Mouse (Mus musculus) embryonic facial prominence, embryonic 15.5 days (tissue): ENCODE measurements around the gene Frzb. TPM values are rescaled to one million over a fixed set of nuclear protein-coding genes. Genes with fewer than 3 reads are reported as not detected.
"Not testable (repeated sequence)": the region's sequence is repeated elsewhere in the genome, so short reads cannot be mapped to it uniquely, and the experiment has no call there.

Source experiments
- ATAC-seq: fragments of 200-750 bp; cut with Nextera tagmentation; 2 replicates; pipeline ENCODE4 v1.8.0; 2017; ENCODE audit warnings: low read depth, moderate TSS enrichment; ENCODE audit not compliant: insufficient number of reproducible peaks, low FRiP score, low TSS enrichment
- H3K27ac ChIP-seq: fragments of 300-500 bp; sonication (generic); replicated peaks from 2 replicates; pipeline ENCODE4 v1.5.1; 2015; ENCODE audit warnings: mild to moderate bottlenecking, inconsistent platforms
- H3K27me3 ChIP-seq: fragments of 300-500 bp; sonication (generic); 2 replicates; pipeline ENCODE4 v1.6.1; 2015; ENCODE audit warnings: inconsistent platforms
- H3K36me3 ChIP-seq: fragments of 300-500 bp; sonication (generic); 2 replicates; pipeline ENCODE4 v1.6.1; 2015; ENCODE audit warnings: mild to moderate bottlenecking, inconsistent platforms
- H3K4me1 ChIP-seq: fragments of 300-500 bp; sonication (generic); 2 replicates; pipeline ENCODE4 v1.6.1; 2015; ENCODE audit warnings: inconsistent platforms
- H3K4me2 ChIP-seq: fragments of 300-500 bp; sonication (generic); replicated peaks from 2 replicates; pipeline ENCODE4 v1.6.1; 2015; ENCODE audit warnings: mild to moderate bottlenecking, inconsistent platforms
- H3K4me3 ChIP-seq: fragments of 300-500 bp; sonication (generic); replicated peaks from 2 replicates; pipeline ENCODE4 v1.5.1; 2015; ENCODE audit warnings: mild to moderate bottlenecking, inconsistent platforms
- H3K9ac ChIP-seq: fragments of 300-500 bp; sonication (generic); 2 replicates; pipeline ENCODE4 v1.6.1; 2015; ENCODE audit warnings: inconsistent platforms
- H3K9me3 ChIP-seq: fragments of 300-500 bp; sonication (generic); replicated peaks from 2 replicates; pipeline ENCODE4 v1.6.1; 2016; ENCODE audit warnings: inconsistent platforms
- WGBS: fragments of 180-500 bp; shearing (Covaris S2); methylation state at CpG from one replicate; pipeline ENCODE4 v1.1.7; 2015; 5-methylcytosine and 5-hydroxymethylcytosine counted together
- polyA plus RNA-seq: library from polyadenylated mRNA; unstranded; fragments of >200 nt; fragmentation: Nextera tagmentation; extraction: Ambion mirVana; gene quantifications from 2 replicates; pipeline ENCODE4 v1.2.1, GENCODE M21; 2015

Frzb gene
- polyA plus RNA-seq: 16.9 and 20.4 TPM in 2 replicates

GRCm38 (mm10) chr2:80447291-80447791 is at the start of gene Frzb:
TSS of gene Frzb (minus strand) at chr2:80447625.
- H3K4me3 ChIP-seq: peak within 1 kb of the TSS; percentile 59
- ATAC-seq: peak; percentile 74
- peak within 1 kb of the TSS; percentile 96 for H3K4me2 ChIP-seq
- H3K9me3 ChIP-seq: 0 out of 2 replicates have a peak, but pooled peaks cover 4% of the 10 kb centered on the region
- peaks cover 7% of the 10 kb centered on the region for H3K27me3 ChIP-seq
- H3K27ac ChIP-seq: peak within 1 kb of the TSS; percentile 69
- WGBS: under 1% methylated on average over 32 of the region's 33 CpGs
- H3K9ac ChIP-seq: peak within 1 kb of the TSS; percentile 35
- peaks cover 18% of the 10 kb centered on the region for H3K4me1 ChIP-seq
- no peaks in the 10 kb centered on the region for H3K36me3 ChIP-seq

- not testable (repeated sequence) for H3K9me3 ChIP-seq, ATAC-seq, H3K4me1 ChIP-seq, H3K9ac ChIP-seq, H3K4me2 ChIP-seq, H3K36me3 ChIP-seq, H3K27me3 ChIP-seq, H3K4me3 ChIP-seq, H3K27ac ChIP-seq
- 43% methylated on average over 7 of the region's 7 CpGs for WGBS
Observed at GRCm38 (mm10) chr2:80495304-80495703, 47.9 kb upstream of the Frzb start.

DNA sequence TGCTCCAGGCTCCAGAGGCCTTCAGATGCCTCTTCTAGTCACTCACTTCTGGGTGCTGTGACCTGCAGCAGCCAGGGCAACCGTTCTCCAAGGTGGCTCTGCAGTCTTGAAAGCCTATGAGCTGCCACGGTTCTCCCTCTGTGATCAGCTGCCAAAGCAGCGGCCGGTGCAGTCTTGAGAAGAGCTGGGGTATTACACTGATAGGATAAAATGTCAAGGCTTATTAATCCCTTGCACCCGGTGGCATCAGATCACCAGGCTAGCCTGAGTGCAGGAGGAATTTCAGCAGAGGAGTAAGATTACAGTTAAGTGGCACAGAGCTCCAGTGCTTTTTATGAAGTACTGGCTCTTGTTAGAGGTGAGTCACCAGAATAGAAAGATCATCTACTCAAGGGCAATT is 39.4 kb upstream of the Frzb start:
- no peaks in the 10 kb centered on the region for H3K36me3 ChIP-seq
- WGBS: 36% methylated on average over 5 of the region's 5 CpGs
- ATAC-seq: no peak
- H3K9ac ChIP-seq: no peak overlapping the region
- H3K4me2 ChIP-seq: no peak overlapping the region
- no peaks in the 10 kb centered on the region for H3K4me1 ChIP-seq
- H3K27ac ChIP-seq: no peak overlapping the region
- no peaks in the 10 kb centered on the region for H3K27me3 ChIP-seq
- H3K9me3 ChIP-seq: no peaks in the 10 kb centered on the region
- no peak overlapping the region for H3K4me3 ChIP-seq

DNA sequence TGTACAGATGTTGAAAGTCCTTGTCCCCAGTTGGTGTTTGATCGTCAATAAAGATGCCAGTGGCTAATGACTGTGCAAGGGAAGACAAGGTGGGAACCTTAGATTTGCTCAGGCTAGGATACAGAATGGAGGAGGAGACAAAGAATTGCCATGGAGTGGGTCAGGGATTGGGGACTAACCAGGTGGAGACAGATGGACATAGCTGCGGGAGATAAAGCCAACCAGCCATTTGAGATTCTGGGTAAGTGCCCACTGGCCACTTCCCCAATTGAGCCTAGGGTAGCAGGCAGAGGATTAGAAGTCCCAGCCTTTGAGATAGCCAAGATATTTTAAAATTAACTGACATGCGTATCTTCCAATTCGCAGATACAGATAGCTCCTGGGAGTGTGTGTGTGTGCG is 37.5 kb upstream of the Frzb start:
- no peaks in the 10 kb centered on the region for H3K27me3 ChIP-seq
- H3K9me3 ChIP-seq: no peaks in the 10 kb centered on the region
- 94% methylated on average over 5 of the region's 5 CpGs for WGBS
- H3K4me1 ChIP-seq: no peaks in the 10 kb centered on the region
- H3K9ac ChIP-seq: no peak overlapping the region
- no peak overlapping the region for H3K4me3 ChIP-seq
- ATAC-seq: no peak
- H3K4me2 ChIP-seq: no peak overlapping the region
- no peaks in the 10 kb centered on the region for H3K36me3 ChIP-seq
- H3K27ac ChIP-seq: no peak overlapping the region

DNA sequence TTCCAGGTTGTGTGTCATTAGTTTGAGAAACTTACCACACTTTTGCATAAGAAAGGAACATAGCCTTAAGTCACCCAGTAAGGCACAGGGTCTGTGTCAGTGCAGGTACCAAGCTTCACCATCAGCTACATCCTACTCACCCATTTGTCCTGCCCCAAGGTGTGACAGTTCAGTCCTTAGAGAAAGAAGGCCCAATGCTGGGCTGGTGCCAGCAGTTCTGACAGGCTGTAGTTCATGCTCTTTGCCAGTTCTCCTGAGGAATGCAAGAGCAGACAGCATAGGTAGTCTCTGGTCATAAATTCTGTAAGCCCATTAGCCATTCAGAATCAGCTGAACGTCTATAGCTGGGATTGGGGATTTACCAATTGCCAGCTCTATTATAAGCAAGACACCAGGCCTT is 28.4 kb upstream of the Frzb start:
- Histone ChIP-seq H3K27ac (no peak overlapping the region), H3K27me3 (no peaks in the 10 kb centered on the region), H3K4me1 (no peaks in the 10 kb centered on the region), H3K9ac (no peak overlapping the region), H3K4me3 (no peak overlapping the region), H3K36me3 (no peaks in the 10 kb centered on the region), H3K4me2 (no peak overlapping the region), H3K9me3 (no peaks in the 10 kb centered on the region)
- ATAC-seq: no peak
- 49% methylated on average over 1 of the region's 1 CpGs for WGBS

- H3K4me2 ChIP-seq: no peak overlapping the region
- no peak overlapping the region for H3K4me3 ChIP-seq
- no peak overlapping the region for H3K27ac ChIP-seq
- no peaks in the 10 kb centered on the region for H3K9me3 ChIP-seq
- no peaks in the 10 kb centered on the region for H3K4me1 ChIP-seq
- no peaks in the 10 kb centered on the region for H3K27me3 ChIP-seq
- 75% methylated on average over 5 of the region's 5 CpGs for WGBS
- ATAC-seq: no peak
- H3K9ac ChIP-seq: no peak overlapping the region
- no peaks in the 10 kb centered on the region for H3K36me3 ChIP-seq
Observed at GRCm38 (mm10) chr2:80474247-80474796, 26.9 kb upstream of the Frzb start.

- Histone ChIP-seq H3K4me3 (no peak overlapping the region), H3K9ac (no peak overlapping the region), H3K4me2 (no peak overlapping the region), H3K4me1 (no peaks in the 10 kb centered on the region), H3K36me3 (no peaks in the 10 kb centered on the region), H3K27me3 (no peaks in the 10 kb centered on the region), H3K27ac (no peak overlapping the region), H3K9me3 (no peaks in the 10 kb centered on the region)
- 49% methylated on average over 16 of the region's 16 CpGs for WGBS
- ATAC-seq: 0 out of 2 replicates have a peak, but pooled peaks have one; percentile 39
Observed at GRCm38 (mm10) chr2:80465991-80466821, 18.8 kb upstream of the Frzb start.

DNA sequence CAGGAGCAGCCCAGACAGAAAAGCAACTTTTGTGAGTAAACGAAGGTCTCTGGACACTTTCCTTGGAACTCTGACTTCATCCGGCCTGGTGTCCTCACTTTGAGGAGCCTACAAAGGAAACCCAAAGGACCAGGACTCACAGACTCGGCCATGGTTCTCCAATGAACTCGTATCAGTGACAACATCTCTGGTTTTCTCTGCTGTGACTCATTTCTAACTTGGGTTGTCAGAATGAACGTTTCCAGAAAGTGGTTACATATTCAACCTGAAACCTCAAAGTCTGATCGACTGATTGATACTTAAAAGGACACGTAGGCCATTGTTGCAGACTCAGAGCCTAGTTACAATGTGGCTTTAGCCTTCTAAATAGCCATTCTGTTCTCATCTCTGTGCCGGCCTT is 14.4 kb upstream of the Frzb start:
- H3K36me3 ChIP-seq: no peaks in the 10 kb centered on the region
- 72% methylated on average over 8 of the region's 8 CpGs for WGBS
- H3K9me3 ChIP-seq: no peaks in the 10 kb centered on the region
- no peak for ATAC-seq
- H3K27ac ChIP-seq: no peak overlapping the region
- H3K27me3 ChIP-seq: no peaks in the 10 kb centered on the region
- H3K4me1 ChIP-seq: no peaks in the 10 kb centered on the region
- no peak overlapping the region for H3K4me3 ChIP-seq
- no peak overlapping the region for H3K9ac ChIP-seq
- no peak overlapping the region for H3K4me2 ChIP-seq

- WGBS: 2% methylated on average over 12 of the region's 12 CpGs
- Histone ChIP-seq H3K4me1 (peaks cover 18% of the 10 kb centered on the region), H3K27ac (peak overlapping the region; percentile 69), H3K4me2 (peak overlapping the region; percentile 96), H3K9ac (peak overlapping the region; percentile 35; the same call in 1 of the 2 replicates), H3K9me3 (0 out of 2 replicates have a peak, but pooled peaks cover 4% of the 10 kb centered on the region), H3K4me3 (peak overlapping the region; percentile 59), H3K27me3 (peaks cover 7% of the 10 kb centered on the region), H3K36me3 (no peaks in the 10 kb centered on the region)
- ATAC-seq: no peak
Observed at GRCm38 (mm10) chr2:80448231-80448630, 806 bp upstream of the Frzb start.

- Histone ChIP-seq H3K36me3 (no peaks in the 10 kb centered on the region), H3K9me3 (0 out of 2 replicates have a peak, but pooled peaks cover 4% of the 10 kb centered on the region), H3K27me3 (peaks cover 7% of the 10 kb centered on the region), H3K27ac (peak overlapping the region; percentile 22; the same call in 1 of the 2 replicates), H3K4me3 (peak overlapping the region; percentile 59), H3K9ac (peak overlapping the region; percentile 26), H3K4me1 (peaks cover 18% of the 10 kb centered on the region), H3K4me2 (peak overlapping the region; percentile 96)
- WGBS: under 1% methylated on average over 54 of the region's 54 CpGs
- ATAC-seq: peak; percentile 49
Observed at GRCm38 (mm10) chr2:80446308-80447151, 895 bp downstream of the Frzb start.

GRCm38 (mm10) chr2:80445926-80446307 is 1.5 kb downstream of the Frzb start:
- no peaks in the 10 kb centered on the region for H3K36me3 ChIP-seq

More at GRCm38 (mm10) chr2:80445926-80446307, 1.5 kb downstream of the Frzb start:
- H3K9me3 ChIP-seq: 0 out of 2 replicates have a peak, but pooled peaks cover 4% of the 10 kb centered on the region
- peak overlapping the region; percentile 26; the same call in 1 of the 2 replicates for H3K9ac ChIP-seq
- WGBS: 16% methylated on average over 10 of the region's 10 CpGs
- no peak overlapping the region for H3K27ac ChIP-seq
- H3K4me1 ChIP-seq: peaks cover 18% of the 10 kb centered on the region
- H3K27me3 ChIP-seq: peaks cover 7% of the 10 kb centered on the region
- peak overlapping the region; percentile 96 for H3K4me2 ChIP-seq
- H3K4me3 ChIP-seq: peak overlapping the region; percentile 59
- ATAC-seq: no peak
